Mouse (Mus musculus) E14TG2a.4 (cell line): ENCODE data around the gene Ttll13.

Experiments
- CTCF ChIP-seq: conservative IDR thresholded peaks from 2 replicates; pipeline ENCODE4 v1.5.1; 2014; ENCODE audit warnings: low read length
- NANOG ChIP-seq: IDR thresholded peaks from 2 replicates; pipeline ENCODE4 v1.6.1; 2014; ENCODE audit warnings: borderline replicate concordance, low read length, mixed read lengths

DNA sequence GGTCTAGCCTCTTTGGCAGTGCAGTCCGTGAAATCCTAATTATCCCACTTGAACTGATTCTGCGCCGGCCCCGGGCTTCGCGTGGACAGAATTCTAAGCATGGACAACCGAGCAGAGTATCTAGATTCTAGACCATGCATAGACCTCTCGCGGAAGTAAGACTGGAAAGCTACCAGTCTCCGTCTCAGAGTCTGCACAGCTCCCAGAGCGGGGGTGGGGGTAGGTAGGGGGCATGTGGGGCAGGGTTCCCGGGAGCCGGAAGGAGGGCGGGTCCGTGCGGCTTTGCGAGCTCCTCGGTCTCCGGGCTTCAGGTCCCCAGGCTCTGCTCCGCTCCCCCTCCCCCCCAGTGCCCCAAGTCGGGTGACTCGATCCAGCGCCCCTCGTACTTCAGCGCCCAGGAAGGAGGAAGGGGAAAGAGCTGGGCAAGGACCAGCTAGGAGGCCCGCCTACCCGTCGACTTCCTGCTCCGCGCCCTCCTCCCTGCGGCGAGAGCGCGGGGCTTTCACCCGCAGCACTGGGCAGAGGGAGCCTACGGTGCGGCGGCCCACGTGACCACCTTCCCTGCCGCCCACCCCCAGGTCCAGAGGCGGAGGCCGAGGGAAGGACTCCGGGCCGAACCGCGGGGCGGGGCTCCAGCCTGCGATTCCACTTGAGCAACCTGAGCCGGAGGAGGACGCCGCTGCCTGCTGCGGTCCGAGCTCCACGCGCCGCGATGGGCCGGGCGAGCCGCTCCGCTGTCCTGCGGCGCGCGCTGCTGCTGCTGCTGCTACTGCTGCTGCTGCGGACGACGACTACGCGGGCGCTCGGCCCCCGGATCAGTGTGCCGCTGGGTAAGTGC, 48.0 kb upstream of the Ttll13 start:
- TF ChIP-seq CTCF (no peak), NANOG (no peak)
